Mouse (Mus musculus): ENCODE measurements around the gene Gnb1. TPM values are rescaled to one million over a fixed set of nuclear protein-coding genes. Genes with fewer than 3 reads are reported as not detected.

The Gnb1 gene
- total RNA-seq, 2 experiments from 2014 or later: 104 to 119 TPM

DNA sequence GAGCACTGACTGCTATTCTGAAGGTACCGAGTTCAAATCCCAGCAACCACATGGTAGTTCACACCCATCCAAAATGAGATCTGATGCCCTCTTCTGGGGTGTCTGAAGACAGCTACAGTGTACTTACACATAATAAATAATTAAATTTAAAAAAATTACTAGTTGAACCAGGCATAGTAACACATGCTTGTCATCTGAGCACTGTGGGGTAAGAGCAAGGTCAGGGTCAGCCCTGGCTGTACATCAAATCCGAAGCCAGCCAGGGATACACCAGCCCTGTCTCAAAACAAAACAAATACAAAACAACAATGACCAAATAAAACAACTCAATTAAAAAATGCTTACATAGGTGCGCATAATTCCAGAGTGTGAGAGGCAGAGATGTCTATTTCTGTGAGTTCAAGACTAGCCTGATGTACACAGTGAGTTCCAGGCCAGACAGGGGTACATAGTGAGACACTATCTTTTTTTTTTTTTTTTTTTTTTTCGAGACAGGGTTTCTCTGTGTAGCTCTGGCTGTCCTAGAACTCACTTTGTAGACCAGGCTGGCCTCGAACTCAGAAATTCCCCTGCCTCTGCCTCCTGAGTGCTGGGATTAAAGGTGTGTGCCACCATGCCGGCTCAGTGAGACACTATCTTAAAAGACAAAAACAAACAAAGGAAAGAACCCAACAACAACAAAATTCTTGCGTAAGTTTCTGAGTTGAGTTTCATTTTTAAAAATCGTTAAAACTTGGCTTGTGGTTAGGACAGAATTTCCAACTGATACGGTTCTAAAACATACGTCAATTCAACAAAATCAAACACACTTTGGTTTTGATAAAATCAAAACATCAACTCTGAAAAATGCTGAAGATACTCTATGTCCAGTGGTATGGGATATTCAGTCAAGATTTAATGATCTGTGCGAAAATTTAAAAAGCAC is 109.0 kb downstream of the Gnb1 start:
- no peak for DNase-seq

DNA sequence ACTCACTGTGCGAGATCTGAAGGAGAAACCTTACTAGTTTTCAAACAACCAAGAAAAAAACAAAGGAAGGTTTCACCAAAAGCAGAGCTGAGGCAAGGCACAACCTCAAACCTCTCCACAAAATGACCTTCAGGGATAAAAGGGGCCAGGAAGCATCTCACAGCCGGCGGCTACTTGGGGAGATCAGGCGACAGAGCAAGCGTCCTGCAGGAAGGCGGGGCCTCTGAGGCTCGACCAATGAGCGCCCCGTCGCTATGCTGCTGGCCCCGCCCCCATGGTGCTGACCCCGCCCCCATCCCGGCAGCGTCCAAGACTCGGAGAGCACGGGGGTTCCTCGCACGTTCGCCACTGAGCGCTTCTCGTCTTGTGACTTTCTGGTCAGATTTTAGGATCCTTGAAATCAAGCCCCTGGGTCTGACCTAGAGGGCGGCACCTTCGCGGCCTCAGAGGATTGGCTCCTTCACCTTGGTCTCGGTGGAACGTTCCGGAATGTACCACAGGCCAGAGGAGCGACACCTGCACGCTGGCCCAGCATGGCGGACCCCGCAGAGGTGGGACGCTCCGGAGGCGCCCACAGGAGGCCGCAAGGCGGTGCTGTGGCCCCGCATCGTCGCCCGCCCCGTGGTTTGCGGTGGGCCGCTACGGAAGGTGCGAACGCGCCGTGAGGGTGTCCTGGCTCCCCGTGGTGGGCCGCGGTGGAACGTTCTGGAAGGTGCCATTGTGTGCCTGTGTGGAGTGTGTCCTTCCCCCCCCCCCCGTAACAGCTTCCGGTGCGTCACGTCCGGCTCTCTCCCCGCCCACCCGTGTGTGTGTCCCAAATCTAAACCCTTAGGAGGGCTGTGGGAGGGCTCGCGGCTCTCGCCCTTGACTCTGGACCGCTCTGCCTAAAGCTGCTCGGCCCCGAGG is 110.2 kb downstream of the Gnb1 start, which contains the start of gene Slc35e2:
TSS of gene Slc35e2 (plus strand) at position 326 of the 906 bp plus-strand sequence.
- intact Hi-C loops (cut with DNase I; ENCODE audit: low total_unique reads): no loop called here
- DNase-seq: peak; percentile 94

More for the DNA sequence above, 109.0 kb downstream of the Gnb1 start:
- intact Hi-C loops (cut with DNase I; ENCODE audit: low total_unique reads): no loop called here

DNA sequence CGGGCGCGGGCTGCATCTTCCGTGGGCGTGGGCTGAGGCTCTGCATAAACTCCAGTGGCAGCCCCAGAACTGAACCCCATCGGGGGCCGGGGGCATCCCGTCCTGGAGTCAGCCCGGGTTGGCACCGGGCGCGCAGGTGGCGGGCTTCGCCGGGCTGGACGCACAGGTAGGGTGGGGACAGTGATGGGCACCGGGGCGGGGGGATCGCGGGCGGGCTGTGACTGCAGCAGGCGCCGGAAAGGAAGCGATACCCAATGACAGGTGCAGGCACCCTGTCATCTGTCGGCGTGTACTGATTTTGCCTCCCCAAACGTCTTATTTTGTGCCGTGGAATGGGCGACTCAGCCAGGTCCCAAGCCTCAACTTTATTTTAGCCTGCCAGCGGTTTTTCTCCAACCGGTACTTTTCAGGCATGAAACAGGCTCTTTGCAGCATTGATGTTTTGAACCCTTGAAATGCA is 110.9 kb downstream of the Gnb1 start:
- intact Hi-C loops (cut with DNase I; ENCODE audit: low total_unique reads): no loop called here
- DNase-seq: no peak

- intact Hi-C loops (cut with DNase I; ENCODE audit: low total_unique reads): no loop called here
- DNase-seq: no peak
Observed at GRCm38 (mm10) chr4:155602753-155603152, 111.6 kb downstream of the Gnb1 start.

- intact Hi-C loops (cut with DNase I; ENCODE audit: low total_unique reads): no loop called here
- DNase-seq: no peak
Observed at GRCm38 (mm10) chr4:155603801-155604200, 112.6 kb downstream of the Gnb1 start.

- no peak for DNase-seq
- intact Hi-C loops (cut with DNase I; ENCODE audit: low total_unique reads): no loop called here
Observed at GRCm38 (mm10) chr4:155605132-155605531, 114.0 kb downstream of the Gnb1 start.

- intact Hi-C loops (cut with DNase I; ENCODE audit: low total_unique reads): no loop called here
- DNase-seq: no peak
Observed at GRCm38 (mm10) chr4:155606825-155607224, 115.7 kb downstream of the Gnb1 start.

Other genes with a start within 250 kb of the Gnb1 start
- 10 to 100 TPM; 11.9 to 15.3 TPM for gene Faap20, start 241.6 kb upstream of the Gnb1 start, total RNA-seq (2021)
- gene Prkcz, start 130.0 kb upstream of the Gnb1 start, total RNA-seq (2021): 1 to 10 TPM; 1.6 to 2.6 TPM
- under 1 TPM; 0.53 to 0.62 TPM for gene Gabrd, start 93.2 kb upstream of the Gnb1 start, total RNA-seq (2021)
- gene Cfap74, start 82.2 kb upstream of the Gnb1 start, total RNA-seq (2021): under 1 TPM; 0.62 to 0.66 TPM
- gene Tmem52, start 22.2 kb upstream of the Gnb1 start, total RNA-seq (2021): 100 to 1,000 TPM; 254 to 329 TPM
- gene Nadk, start 71.0 kb downstream of the Gnb1 start, total RNA-seq (2021): 10 to 100 TPM; 14.5 to 19.6 TPM
- 1 to 10 TPM; 4.6 to 4.7 TPM for gene Slc35e2, start 110.1 kb downstream of the Gnb1 start, total RNA-seq (2021)
- gene Cdk11b, start 133.5 kb downstream of the Gnb1 start, total RNA-seq (2021): 10 to 100 TPM; 25.9 TPM
- gene Gm10563, start 154.0 kb downstream of the Gnb1 start, total RNA-seq (2021): not detected
- gene Mmp23, start 162.0 kb downstream of the Gnb1 start, total RNA-seq (2021): 10 to 100 TPM in 1 of 2 experiments, 1 to 10 TPM in 1; 8.0 to 11.4 TPM
- 10 to 100 TPM; 11.3 to 13.3 TPM for gene Mib2, start 177.8 kb downstream of the Gnb1 start, total RNA-seq (2021)
- 1 to 10 TPM; 2.8 to 3.9 TPM for gene Fndc10, start 203.0 kb downstream of the Gnb1 start, total RNA-seq (2021)
- gene Ssu72, start 213.4 kb downstream of the Gnb1 start, total RNA-seq (2021): 10 to 100 TPM; 42.6 TPM
- under 1 TPM; 0.57 to 0.66 TPM for gene Tmem240, start 243.4 kb downstream of the Gnb1 start, total RNA-seq (2021)

All from gastrocnemius, postnatal 14 days (tissue).